Mouse (Mus musculus): ENCODE measurements around the gene Slc12a7.

The Slc12a7 gene

GRCm38 (mm10) chr13:73803450-73804178 is 70.7 kb downstream of the Slc12a7 start:
- no peak for ATAC-seq (ENCODE audit: insufficient number of reproducible peaks, low FRiP score, low TSS enrichment)

GRCm38 (mm10) chr13:73804914-73805313 is 72.0 kb downstream of the Slc12a7 start:
- ATAC-seq (ENCODE audit: insufficient number of reproducible peaks, low FRiP score, low TSS enrichment): no peak

GRCm38 (mm10) chr13:73812936-73813335 is 80.0 kb downstream of the Slc12a7 start:
- ATAC-seq (ENCODE audit: insufficient number of reproducible peaks, low FRiP score, low TSS enrichment): no peak

- ATAC-seq (ENCODE audit: insufficient number of reproducible peaks, low FRiP score, low TSS enrichment): peak; percentile 32; the same call in 1 of the 2 replicates
Measured at GRCm38 (mm10) chr13:73814181-73814580, 81.3 kb downstream of the Slc12a7 start.

GRCm38 (mm10) chr13:73816338-73816737 is 83.4 kb downstream of the Slc12a7 start:
- ATAC-seq (ENCODE audit: insufficient number of reproducible peaks, low FRiP score, low TSS enrichment): no peak

GRCm38 (mm10) chr13:73818921-73819320 is 86.0 kb downstream of the Slc12a7 start:
- ATAC-seq (ENCODE audit: insufficient number of reproducible peaks, low FRiP score, low TSS enrichment): no peak

- no peak for ATAC-seq (ENCODE audit: insufficient number of reproducible peaks, low FRiP score, low TSS enrichment)
Measured at GRCm38 (mm10) chr13:73821251-73821650, 88.4 kb downstream of the Slc12a7 start.

GRCm38 (mm10) chr13:73822187-73822800 is 89.4 kb downstream of the Slc12a7 start:
- ATAC-seq (ENCODE audit: insufficient number of reproducible peaks, low FRiP score, low TSS enrichment): no peak

- no peak for ATAC-seq (ENCODE audit: insufficient number of reproducible peaks, low FRiP score, low TSS enrichment)
Measured at GRCm38 (mm10) chr13:73823711-73824110, 90.8 kb downstream of the Slc12a7 start.

GRCm38 (mm10) chr13:73827243-73827642 is 94.3 kb downstream of the Slc12a7 start:
- no peak for ATAC-seq (ENCODE audit: insufficient number of reproducible peaks, low FRiP score, low TSS enrichment)

- peak; percentile 37; the same call in 1 of the 2 replicates for ATAC-seq (ENCODE audit: insufficient number of reproducible peaks, low FRiP score, low TSS enrichment)
Measured at GRCm38 (mm10) chr13:73831486-73831885, 98.6 kb downstream of the Slc12a7 start.

- ATAC-seq (ENCODE audit: insufficient number of reproducible peaks, low FRiP score, low TSS enrichment): no peak
Measured at GRCm38 (mm10) chr13:73833809-73834208, 100.9 kb downstream of the Slc12a7 start.

GRCm38 (mm10) chr13:73835791-73836190 is 102.9 kb downstream of the Slc12a7 start:
- no peak for ATAC-seq (ENCODE audit: insufficient number of reproducible peaks, low FRiP score, low TSS enrichment)

- ATAC-seq (ENCODE audit: insufficient number of reproducible peaks, low FRiP score, low TSS enrichment): no peak
Measured at GRCm38 (mm10) chr13:73836491-73836890, 103.6 kb downstream of the Slc12a7 start.

GRCm38 (mm10) chr13:73837708-73838107 is 104.8 kb downstream of the Slc12a7 start:
- ATAC-seq (ENCODE audit: insufficient number of reproducible peaks, low FRiP score, low TSS enrichment): no peak

- no peak for ATAC-seq (ENCODE audit: insufficient number of reproducible peaks, low FRiP score, low TSS enrichment)
Measured at GRCm38 (mm10) chr13:73839137-73839548, 106.2 kb downstream of the Slc12a7 start.

- ATAC-seq (ENCODE audit: insufficient number of reproducible peaks, low FRiP score, low TSS enrichment): no peak
Measured at GRCm38 (mm10) chr13:73839740-73840139, 106.8 kb downstream of the Slc12a7 start.

GRCm38 (mm10) chr13:73842696-73843095 is 109.8 kb downstream of the Slc12a7 start:
- no peak for ATAC-seq (ENCODE audit: insufficient number of reproducible peaks, low FRiP score, low TSS enrichment)

GRCm38 (mm10) chr13:73846589-73847464 is 113.9 kb downstream of the Slc12a7 start:
- no peak for ATAC-seq (ENCODE audit: insufficient number of reproducible peaks, low FRiP score, low TSS enrichment)

- ATAC-seq (ENCODE audit: insufficient number of reproducible peaks, low FRiP score, low TSS enrichment): no peak
Measured at GRCm38 (mm10) chr13:73847465-73847836, 114.6 kb downstream of the Slc12a7 start, which contains the start of gene Nkd2. Gene Nkd2 (minus strand): TSS chr13:73847631.
